Mouse (Mus musculus): ENCODE measurements around the gene Oas2.
"Not testable (repeated sequence)": the region's sequence is repeated elsewhere in the genome, so short reads cannot be mapped to it uniquely, and the experiment has no call there.

Oas2 gene

DNA sequence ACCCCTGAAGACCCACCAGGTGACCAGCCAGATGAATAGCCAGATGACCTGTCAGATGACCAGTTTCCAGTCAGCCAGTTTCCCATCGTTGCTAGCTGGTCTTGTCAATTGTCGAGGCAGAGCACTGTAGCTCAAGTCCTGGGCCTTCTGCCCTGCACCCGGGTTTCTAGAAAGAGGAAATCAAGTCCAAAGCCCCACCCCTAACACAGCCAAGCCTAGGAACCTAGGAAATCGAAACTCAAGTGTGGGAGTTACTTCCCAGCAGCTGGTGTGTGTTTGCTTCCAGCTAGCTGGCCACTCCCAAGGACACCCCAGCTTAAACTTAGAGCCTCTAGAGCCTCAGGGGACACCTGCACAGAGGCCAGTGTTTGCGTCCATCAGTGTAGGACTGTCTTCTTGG, at the start of gene Oas2:
TSS of gene Oas2 (minus strand) at position 166 of the 400 bp plus-strand sequence.
- DNase-seq (ENCODE audit: low read depth, low spot score): no peak

DNA sequence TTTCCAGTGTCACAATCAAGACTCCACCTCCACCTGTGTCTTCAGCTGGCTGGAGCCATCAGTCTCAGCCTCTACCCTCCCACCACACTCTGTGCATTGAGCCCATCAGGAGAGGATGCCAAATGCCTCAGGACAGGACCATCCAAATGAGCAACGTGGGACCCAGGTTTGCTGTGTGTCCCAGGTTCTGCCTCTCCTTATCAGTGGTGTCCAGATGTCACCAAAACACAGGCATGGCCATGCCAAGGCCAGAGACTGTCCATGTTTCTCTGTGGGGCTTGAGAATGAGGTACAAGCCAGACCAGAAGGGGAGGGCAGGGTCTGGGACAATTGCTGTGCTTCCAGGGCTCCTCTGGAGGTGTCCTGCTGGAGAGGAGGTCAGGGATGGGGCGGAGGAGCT, 49.3 kb upstream of the Oas2 start:
- DNase-seq (ENCODE audit: low read depth, low spot score): not testable (repeated sequence)

DNA sequence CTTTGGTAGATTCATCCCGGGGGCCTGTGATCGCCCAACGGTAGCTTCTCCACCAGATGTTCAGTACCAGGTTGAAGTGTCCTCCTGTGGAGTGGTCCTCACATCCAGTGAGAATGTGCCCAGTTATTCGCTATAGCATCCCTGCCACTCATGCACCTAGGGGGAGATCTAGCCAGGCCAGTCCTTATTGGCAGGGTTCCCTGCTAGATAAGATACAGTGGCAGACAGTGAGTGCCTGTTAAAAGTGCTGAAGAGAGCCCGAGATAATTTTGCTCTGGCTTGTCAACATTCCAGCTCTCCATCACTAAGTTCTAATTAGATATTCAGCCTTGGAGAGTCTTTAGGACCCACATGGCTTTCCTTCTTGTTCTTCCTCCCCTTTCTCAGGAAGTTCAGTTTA, 48.5 kb upstream of the Oas2 start:
- DNase-seq (ENCODE audit: low read depth, low spot score): not testable (repeated sequence)

DNA sequence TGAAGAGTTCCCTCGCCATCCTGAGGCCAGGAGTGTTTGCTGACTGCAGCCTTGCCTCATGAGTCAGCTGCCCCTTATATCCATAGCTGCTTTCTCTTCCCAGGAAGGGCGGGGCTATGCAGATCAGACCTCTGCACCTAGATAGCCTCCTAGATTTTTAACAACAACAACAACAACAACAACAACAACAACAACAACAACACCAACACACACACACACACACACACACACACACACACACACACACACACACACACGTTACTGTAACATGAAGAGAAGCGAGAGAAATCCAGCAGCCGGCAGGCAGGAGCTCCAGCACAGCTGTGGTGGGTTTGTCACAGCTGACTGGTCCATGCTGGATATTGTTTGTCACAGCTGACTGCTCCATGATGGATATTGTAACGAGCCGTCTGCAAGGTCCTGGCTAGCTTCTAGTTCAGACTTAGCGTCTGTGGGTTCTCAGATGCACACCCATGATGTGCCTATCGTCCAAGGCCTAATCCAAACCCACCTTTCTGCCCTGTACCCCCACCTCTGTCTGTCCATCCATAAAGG, 45.9 kb upstream of the Oas2 start, which contains the start of gene Oas1e:
TSS of gene Oas1e (minus strand) at position 51 of the 555 bp plus-strand sequence.
- not testable (repeated sequence) for DNase-seq (ENCODE audit: low read depth, low spot score)

DNA sequence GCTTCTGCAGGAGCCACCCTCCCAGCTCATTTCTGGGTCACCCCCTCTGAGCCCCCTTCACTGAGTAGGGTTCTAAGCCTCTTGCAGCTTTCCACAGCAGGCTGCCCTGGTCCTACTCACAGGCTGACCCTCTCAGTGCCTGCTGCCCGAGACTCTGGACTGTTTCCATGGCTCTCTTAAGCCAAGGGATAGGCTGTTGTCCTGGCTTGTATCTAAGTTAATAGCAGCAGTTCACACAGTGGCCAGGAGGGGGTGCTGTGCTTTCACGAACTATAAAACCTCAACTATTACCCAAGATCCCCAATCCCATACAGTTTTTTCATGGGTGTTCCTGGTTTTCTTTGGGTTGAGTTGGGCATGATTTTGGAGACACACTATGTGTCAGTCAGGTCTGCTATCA, 43.4 kb upstream of the Oas2 start:
- DNase-seq (ENCODE audit: low read depth, low spot score): peak; percentile 70

DNA sequence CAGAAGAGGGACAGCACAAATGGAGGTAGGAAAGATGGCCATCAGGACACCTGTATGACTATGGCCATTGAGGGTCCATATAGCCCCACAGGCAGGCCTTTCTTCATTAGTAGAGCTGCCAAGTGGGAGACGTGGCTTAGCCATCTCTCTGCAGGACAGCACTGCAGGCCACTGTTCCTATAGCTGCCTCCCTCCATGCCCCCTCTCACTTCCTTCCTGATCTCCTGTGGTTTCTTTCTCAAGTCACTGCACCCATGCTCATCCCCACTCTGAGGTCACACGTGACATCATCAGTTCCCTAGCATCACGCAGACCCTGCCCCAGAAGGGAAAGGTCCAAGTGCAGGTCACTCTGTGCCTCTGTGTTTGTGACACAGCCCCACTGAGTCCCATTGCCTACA, 37.4 kb upstream of the Oas2 start:
- no peak for DNase-seq (ENCODE audit: low read depth, low spot score)

DNA sequence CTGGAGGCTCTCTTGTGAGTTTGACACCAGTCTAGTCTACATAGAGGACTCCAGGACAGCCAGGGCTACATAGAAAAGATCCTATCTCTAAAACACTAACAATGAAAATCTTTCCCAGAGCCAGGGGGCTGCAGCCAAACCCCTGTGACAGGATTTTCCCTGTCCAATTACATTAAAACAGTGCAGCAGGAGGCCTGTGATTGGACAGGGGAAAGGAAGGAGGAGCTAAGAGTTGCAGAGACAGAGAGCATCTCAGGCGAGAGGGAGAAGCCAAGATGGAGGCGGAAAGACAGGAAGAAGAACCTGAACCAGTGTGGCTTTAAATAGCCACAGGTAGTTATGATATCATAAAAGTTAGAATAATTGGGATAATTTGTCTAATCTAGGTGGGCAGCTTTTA, 32.8 kb upstream of the Oas2 start:
- DNase-seq (ENCODE audit: low read depth, low spot score): no peak

DNA sequence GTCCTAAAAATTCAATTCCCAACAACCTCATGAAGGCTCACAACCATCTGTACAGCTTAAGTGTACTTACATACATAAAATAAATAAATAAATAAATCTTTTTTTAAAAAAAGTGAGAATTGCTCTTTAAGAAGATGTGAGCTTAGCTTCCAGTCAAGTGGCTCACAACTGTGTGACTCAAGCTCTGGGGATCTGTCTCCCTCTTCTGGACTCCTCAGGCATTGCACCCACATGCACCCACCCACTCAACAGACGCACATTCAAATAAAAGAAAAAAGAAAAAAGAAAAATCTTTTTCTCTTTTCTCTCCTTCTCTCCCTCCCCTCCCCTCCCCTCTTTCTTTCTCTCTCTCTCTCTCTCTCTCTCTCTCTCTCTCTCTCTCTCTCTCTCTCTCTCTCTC, 32.0 kb upstream of the Oas2 start:
- peak; percentile 16 for DNase-seq (ENCODE audit: low read depth, low spot score)

DNA sequence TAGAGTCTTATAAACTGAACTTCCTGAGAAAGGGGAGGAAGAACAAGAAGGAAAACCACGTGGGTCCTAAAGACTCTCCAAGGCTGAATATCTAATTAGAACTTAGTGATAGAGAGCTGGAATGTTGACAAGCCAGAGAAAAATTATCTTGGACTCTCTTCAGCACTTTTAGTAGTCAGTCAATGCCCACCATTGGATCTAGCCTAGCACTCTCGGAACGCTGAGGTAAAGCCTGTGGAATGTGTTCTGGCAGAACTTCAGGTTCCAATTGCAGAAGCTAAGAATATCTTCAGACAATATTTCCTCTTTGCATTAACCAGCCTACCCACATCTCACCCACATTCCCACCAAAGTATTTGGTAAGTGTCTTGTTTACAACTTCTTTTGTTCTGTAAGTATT, 30.3 kb upstream of the Oas2 start:
- DNase-seq (ENCODE audit: low read depth, low spot score): peak; percentile 43

DNA sequence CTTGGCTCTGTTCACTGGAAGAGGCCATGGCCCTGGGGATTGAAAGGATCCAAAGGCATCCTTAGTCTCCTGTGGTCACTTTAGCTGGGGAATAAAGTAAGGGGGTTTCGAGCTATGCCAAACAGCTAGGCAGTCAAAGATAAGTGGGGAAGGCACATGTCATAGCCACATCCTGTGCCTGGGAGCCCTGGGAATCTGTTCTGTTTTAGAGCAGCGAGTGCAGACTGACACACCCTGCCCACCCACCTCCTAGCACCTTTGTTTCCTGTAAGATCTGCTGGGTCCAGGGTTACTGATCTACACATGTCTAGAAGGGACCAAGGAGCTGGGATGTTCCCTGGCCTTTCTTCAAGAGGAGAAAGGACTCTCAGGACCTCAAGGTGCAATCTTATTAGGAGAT, 29.3 kb upstream of the Oas2 start:
- DNase-seq (ENCODE audit: low read depth, low spot score): no peak

DNA sequence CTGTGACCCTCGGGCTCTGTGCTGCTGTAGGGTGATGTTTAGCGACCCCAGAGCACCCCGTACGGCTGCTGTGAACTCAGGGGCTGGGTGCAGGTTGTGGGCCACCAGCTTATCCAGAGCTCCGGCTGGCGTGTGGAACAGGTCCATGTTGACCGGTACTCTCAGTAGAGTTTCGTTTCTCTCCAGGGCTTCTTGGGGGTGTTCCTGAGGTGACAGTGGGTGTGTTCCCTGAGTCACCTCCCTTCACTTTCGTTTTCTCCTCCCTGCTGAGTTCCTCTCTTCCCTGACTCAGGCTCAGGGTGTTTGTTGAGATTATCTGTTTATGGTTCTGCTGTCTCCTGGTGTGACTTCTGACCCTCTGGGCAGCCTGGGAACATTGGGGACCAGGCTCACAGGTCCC, 27.8 kb upstream of the Oas2 start, which contains the start of gene Oas3:
TSS of gene Oas3 (minus strand) at position 184 of the 400 bp plus-strand sequence.
- DNase-seq (ENCODE audit: low read depth, low spot score): no peak

DNA sequence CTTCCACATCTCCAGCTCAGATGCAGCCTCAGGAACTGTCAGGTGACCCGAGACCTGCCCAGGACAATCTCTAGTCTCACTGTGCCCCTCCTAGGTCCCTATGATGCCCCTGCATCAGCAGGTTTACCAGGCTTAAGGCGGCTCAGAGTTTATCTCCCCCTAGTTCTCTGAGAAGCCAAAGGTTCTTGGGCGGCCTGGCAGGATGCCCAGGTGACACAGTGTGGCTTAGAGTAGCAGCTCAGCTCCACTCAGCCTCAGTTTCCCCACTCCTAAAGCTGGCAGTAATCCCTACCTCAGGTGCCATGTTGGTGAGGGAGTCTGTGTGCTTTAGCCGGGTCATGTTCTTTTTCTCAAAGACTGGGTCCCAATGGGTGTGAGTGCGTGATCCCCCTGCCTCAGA, 27.1 kb upstream of the Oas2 start:
- no peak for DNase-seq (ENCODE audit: low read depth, low spot score)

DNA sequence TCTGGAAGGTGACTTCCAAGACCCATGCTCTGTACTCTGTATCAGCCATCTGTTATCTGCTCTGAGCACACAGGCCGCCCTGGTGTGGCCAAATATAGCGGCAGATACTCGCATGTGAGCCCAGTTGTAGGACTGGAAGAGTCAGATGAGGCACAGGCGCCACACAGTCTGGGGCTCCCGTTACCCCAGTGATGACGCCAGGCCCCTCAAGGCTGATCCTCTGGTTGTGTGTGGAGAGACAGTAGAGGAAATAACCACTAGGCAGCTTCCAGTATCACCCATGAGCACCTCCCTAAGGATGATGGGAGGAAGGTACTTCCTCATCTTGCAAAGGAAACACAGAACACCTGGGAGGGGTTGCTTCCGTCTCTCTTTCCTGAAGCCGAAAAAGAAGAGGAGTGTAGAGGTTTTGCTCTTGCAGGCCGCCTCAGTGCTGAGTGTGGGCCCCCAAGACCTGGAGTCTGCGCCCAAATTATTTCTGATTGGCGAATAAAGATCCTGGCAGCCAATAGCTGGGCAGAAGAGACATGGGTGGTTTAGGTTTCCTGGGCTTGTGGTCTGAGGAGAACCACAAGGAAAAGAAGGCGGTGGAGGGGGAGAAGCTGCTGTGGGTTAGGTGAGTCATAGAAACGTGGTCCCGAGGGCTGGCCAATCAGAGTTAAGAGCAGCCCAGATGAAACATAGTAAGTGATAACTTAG, 25.8 kb upstream of the Oas2 start:
- DNase-seq (ENCODE audit: low read depth, low spot score): no peak

DNA sequence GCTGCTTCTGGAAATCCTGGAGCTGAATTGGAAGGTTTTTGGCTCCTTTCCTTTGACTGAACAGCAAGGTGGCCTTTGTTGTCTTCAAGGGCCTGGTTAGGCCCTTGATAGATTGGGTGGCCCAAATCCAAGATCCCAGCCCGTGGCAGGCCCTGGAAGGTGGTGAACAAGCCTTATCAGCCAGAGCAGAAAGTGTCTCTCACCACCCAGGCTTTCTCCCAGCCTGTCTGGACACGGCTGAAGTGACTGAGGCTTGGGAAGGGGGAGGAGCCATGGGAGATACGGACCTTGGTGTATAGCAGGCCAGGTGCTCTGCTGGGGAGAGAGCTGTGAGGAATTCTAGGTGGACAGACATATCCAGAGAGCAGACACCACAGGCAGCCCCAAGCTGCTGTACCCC, 19.7 kb upstream of the Oas2 start:
- DNase-seq (ENCODE audit: low read depth, low spot score): no peak

DNA sequence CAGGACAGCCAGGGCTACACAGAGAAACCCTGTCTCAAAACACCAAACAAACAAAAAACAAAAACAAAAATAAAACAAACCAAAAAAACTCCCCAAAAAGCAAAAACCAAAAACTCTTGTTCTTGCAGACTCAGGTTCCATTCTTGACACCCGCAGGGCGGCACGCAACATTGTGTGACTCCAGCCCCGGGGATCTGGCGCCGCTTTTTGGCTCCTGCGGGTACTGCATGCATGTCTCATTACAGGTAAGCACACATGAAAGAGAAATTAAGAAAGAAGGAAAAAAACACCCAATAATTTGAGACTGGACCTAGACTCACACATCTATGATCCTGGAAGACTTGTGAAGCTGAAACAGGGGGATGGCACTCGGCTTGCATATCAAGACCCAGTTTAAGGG, 15.4 kb upstream of the Oas2 start:
- no peak for DNase-seq (ENCODE audit: low read depth, low spot score)

DNA sequence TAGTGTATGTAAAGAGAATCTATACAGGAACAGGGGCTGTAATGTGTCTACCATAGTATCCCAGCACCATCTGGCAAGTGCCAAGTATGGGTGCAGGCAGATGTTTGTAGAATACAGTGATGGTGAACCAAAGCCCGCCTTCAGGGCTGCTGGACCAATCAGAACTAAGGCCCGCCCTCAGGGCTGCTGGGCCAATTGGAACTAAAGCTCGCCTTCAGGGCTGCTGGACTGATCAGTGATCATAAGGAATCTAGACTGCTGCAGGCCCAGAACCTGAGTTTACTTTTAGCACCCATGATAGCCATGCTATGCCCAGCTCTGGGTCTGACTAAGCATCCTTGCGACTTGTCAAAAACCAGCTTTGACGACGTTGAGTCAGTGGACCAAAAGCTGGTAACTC, 12.2 kb upstream of the Oas2 start:
- peak; percentile 7 for DNase-seq (ENCODE audit: low read depth, low spot score)

DNA sequence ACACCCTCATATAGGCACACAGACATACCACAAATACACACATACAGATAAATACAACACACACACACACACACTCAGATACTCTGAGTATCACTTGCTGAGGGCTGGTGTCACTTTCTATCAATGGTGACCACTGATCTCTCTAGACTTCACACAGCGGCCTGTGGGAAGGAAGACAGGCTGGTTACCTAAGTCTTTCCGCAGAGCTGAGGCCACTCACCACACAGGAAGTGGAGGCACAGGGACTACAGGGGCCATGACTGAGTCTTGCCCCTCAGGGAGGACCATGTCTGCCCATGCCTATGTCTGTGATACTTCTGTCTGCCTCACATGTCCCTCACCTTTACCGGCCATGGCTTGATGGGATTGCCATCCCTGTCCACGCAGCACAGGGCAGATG, 4.6 kb upstream of the Oas2 start:
- no peak for DNase-seq (ENCODE audit: low read depth, low spot score)

DNA sequence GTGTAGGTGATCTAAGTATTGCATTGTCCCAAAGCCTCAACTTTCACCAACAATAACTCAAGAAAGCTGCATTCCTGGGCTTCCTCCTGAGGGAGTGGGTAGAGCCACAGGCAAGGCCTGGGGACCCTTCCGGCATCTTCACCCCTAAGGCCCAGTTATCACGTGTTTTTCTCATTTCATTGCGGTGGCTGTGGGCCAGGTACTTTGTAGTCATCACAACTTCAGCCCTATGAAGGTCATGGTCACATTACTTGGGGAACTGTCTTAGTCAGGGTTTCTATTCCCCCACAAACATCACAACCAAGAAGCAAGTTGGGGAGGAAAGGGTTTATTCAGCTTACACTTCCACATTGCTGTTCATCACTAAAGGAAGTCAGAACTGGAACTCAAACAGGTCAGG, 3.1 kb upstream of the Oas2 start:
- no peak for DNase-seq (ENCODE audit: low read depth, low spot score)

DNA sequence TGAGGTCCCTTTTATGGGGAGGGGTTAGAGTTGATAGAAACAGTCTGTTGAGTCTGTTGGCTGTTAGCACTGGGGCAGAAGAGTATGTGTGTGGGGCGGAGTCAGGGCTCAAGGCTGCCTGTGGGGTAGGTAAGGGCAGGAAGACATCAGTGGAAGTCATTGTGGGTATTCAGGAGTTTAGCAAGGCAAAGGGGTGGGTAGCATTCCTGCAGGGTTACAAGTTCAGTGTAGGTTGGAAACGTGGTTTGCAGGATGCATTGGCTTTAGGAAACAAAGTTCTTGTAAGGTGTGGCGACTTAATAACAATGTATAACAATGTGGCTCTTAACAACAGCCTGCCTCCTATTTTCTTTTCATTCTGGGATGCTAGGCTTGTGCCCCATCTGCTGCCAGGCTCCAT, 1.6 kb upstream of the Oas2 start:
- DNase-seq (ENCODE audit: low read depth, low spot score): no peak

DNA sequence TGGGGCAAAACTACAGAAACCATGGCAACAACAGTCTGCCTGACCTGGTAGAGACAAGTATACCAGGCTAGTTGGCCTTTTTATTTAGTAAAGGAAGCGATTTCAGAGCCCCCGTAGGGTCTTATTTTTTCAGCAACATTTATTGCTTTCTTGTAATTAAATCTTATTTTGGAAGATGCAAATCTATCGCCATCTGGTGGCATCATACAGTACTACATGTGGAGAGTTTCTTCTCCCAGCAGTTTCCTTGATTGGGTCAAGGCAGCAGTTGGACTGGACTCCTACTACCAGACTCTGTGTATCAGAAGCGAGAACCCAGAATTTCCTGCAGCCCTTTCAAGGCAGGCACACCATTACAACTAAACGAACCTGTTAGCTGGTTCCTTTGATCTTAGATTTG, 3.2 kb downstream of the Oas2 start:
- peak; percentile 77 for DNase-seq (ENCODE audit: low read depth, low spot score)

DNA sequence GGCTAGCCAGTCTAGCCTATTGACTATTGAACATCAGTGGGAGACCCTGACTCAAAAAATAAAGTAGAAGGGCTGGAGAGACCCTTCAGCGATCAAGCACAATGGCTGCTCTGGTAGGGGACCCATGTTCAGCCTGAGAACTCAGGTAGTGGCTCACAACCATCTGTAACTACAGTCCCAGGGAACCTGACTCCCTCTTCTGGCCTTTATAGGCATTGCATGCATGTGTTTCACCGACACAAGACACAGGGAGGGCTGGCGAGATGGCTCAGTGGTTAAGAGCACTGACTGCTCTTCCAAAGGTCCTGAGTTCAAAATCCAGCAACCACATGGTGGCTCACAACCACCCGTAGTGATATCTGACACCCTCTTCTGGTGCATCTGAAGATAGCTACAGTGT, 7.5 kb downstream of the Oas2 start:
- peak; percentile 56 for DNase-seq (ENCODE audit: low read depth, low spot score)

DNA sequence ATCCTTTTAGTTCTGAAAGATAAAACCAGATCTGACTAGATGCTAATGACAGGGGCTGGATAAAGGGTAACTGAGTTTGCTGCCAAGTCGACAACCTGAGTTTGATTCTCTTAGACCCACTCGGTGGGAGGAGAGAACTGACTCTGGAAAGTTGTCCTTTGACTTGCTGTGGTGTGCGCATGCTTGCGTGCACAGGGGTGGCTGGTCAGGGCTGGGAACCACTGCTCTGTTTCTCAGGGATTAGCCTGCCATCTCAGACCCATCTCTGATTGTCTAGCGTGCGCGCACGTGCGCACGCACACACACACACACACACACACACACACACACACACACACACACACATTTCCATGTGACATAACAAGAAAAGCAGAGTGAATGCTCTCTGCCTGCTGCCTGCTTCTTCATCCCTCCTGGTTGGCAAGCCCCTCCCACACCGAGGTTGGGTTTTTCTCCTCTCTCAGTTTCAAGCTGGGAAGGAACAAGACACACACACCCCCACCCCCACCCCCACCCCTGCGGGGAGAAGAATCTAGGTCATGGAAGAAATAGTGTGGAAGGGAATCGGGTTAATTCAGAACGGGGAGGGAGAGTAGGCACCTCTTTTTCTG, 15.2 kb downstream of the Oas2 start:
- peak; percentile 73 for DNase-seq (ENCODE audit: low read depth, low spot score)

DNA sequence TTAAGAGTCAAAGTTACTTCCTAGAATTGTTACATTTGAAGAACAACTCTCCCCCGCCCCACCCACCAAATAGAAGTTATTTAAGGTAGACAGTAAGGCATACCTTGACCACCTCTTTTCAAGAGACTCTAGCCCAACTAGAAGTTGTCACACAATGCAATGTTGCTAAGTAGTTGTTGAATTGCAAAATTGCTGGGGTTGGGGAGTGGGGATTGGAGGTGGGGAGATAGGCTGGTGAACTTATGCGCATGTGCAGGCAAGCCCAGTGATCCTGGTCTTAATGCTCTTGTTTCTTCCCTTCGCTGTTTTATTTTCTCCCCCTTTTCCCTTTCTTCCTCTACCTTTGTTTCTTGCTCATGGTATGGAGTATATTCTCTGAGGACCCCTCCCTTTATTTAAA, 16.0 kb downstream of the Oas2 start:
- DNase-seq (ENCODE audit: low read depth, low spot score): no peak
